Mouse (Mus musculus) small intestine, adult 2 months (tissue): ENCODE data around the gene Grb14. TPM values are rescaled to one million over a fixed set of nuclear protein-coding genes. Genes with fewer than 3 reads are reported as not detected.

Experiments used
- H3K27ac ChIP-seq: fragments of 200-500 bp; 2 replicates; pipeline ENCODE4 v1.5.1; 2012; ENCODE audit warnings: low read depth, low read length, control low read depth, inconsistent platforms; ENCODE audit not compliant: insufficient read depth
- H3K27me3 ChIP-seq: fragments of 200-500 bp; 2 replicates; pipeline ENCODE4 v1.6.1; 2012; ENCODE audit warnings: mild to moderate bottlenecking, moderate library complexity, low read length, inconsistent platforms; ENCODE audit not compliant: control insufficient read depth, insufficient read depth
- H3K36me3 ChIP-seq: fragments of 200-500 bp; 2 replicates; pipeline ENCODE4 v1.6.1; 2012; ENCODE audit warnings: mild to moderate bottlenecking, low read length, control low read depth, inconsistent platforms; ENCODE audit not compliant: control insufficient read depth, insufficient read depth
- H3K4me1 ChIP-seq: fragments of 200-500 bp; 2 replicates; pipeline ENCODE4 v1.6.1; 2012; ENCODE audit warnings: low read length, inconsistent platforms, mixed read lengths; ENCODE audit not compliant: control insufficient read depth, insufficient read depth, insufficient read length
- H3K4me3 ChIP-seq: fragments of 200-500 bp; 2 replicates; pipeline ENCODE4 v1.5.1; 2012; ENCODE audit warnings: low read depth, mild to moderate bottlenecking, control low read depth, inconsistent platforms, low read length, moderate library complexity
- CTCF ChIP-seq: fragments of 200-500 bp; IDR thresholded peaks from 2 replicates; pipeline ENCODE4 v1.5.1; 2012; ENCODE audit warnings: low read depth, mild to moderate bottlenecking, control low read depth, inconsistent platforms, low read length, moderate library complexity, mixed read lengths; ENCODE audit not compliant: insufficient replicate concordance, insufficient read length; ENCODE audit errors: extremely low read depth
- POLR2A ChIP-seq: fragments of 200-500 bp; IDR thresholded peaks from 2 replicates; pipeline ENCODE4 v1.6.1; 2012; ENCODE audit warnings: low read depth, mild to moderate bottlenecking, control low read depth, inconsistent platforms, low read length, moderate library complexity
- WGBS: fragments of 180-500 bp; shearing (Covaris S2); methylation state at CpG from one replicate; pipeline ENCODE4 v1.1.7; 2018; 5-methylcytosine and 5-hydroxymethylcytosine counted together
- polyA plus RNA-seq: library from polyadenylated mRNA; depleted of rRNA; stranded (reverse); fragments of >200 nt; gene quantifications from 2 replicates; pipeline ENCODE4 v1.2.3, GENCODE M21; 2012

Grb14 gene
- polyA plus RNA-seq, 1 experiment = 0.99 TPM

- H3K36me3 ChIP-seq = no peaks in the 10 kb centered on the region
- no peak overlapping the region for H3K27ac ChIP-seq
- 67% methylated on average over 10 of the region's 10 CpGs for WGBS
- H3K4me3 ChIP-seq = no peak overlapping the region
- TF ChIP-seq POLR2A (no peak), CTCF (no peak)
- no peaks in the 10 kb centered on the region for H3K4me1 ChIP-seq
- H3K27me3 ChIP-seq = no peaks in the 10 kb centered on the region
Observed at GRCm38 (mm10) chr2:64973819-64974441, 50.9 kb downstream of the Grb14 start.

GRCm38 (mm10) chr2:64973125-64973524 lies 51.7 kb downstream of the Grb14 start:
- WGBS = 70% methylated on average over 1 of the region's 1 CpGs

GRCm38 (mm10) chr2:64971828-64972227 lies 53.0 kb downstream of the Grb14 start:
- no peaks in the 10 kb centered on the region for H3K36me3 ChIP-seq
- WGBS = 44% methylated on average over 5 of the region's 5 CpGs
- H3K4me3 ChIP-seq = no peak overlapping the region
- H3K27ac ChIP-seq = 0 out of 2 replicates have a peak overlapping the region, but pooled peaks have one; percentile 35
- H3K27me3 ChIP-seq = no peaks in the 10 kb centered on the region
- TF ChIP-seq POLR2A (no peak), CTCF (no peak)
- H3K4me1 ChIP-seq = no peaks in the 10 kb centered on the region

More at GRCm38 (mm10) chr2:64973125-64973524, 51.7 kb downstream of the Grb14 start:
- no peak overlapping the region for H3K27ac ChIP-seq
- no peaks in the 10 kb centered on the region for H3K36me3 ChIP-seq
- H3K4me1 ChIP-seq = no peaks in the 10 kb centered on the region
- TF ChIP-seq CTCF (no peak), POLR2A (no peak)
- no peaks in the 10 kb centered on the region for H3K27me3 ChIP-seq
- no peak overlapping the region for H3K4me3 ChIP-seq

- TF ChIP-seq CTCF = no peak
- no peak for TF ChIP-seq POLR2A
- no peaks in the 10 kb centered on the region for H3K4me1 ChIP-seq
- WGBS = 88% methylated on average over 8 of the region's 8 CpGs
- H3K27me3 ChIP-seq = no peaks in the 10 kb centered on the region
- H3K36me3 ChIP-seq = no peaks in the 10 kb centered on the region
- no peak overlapping the region for H3K27ac ChIP-seq
- H3K4me3 ChIP-seq = no peak overlapping the region
Observed at GRCm38 (mm10) chr2:64970992-64971391, 53.8 kb downstream of the Grb14 start.

GRCm38 (mm10) chr2:64966893-64967444 lies 57.8 kb downstream of the Grb14 start:
- 89% methylated on average over 6 of the region's 6 CpGs for WGBS

GRCm38 (mm10) chr2:64966323-64966722 lies 58.5 kb downstream of the Grb14 start:
- H3K36me3 ChIP-seq = no peaks in the 10 kb centered on the region
- H3K4me3 ChIP-seq = no peak overlapping the region
- no peak for TF ChIP-seq CTCF
- no peak for TF ChIP-seq POLR2A
- H3K27me3 ChIP-seq = no peaks in the 10 kb centered on the region
- H3K4me1 ChIP-seq = no peaks in the 10 kb centered on the region
- H3K27ac ChIP-seq = no peak overlapping the region
- 80% methylated on average over 6 of the region's 6 CpGs for WGBS

More at GRCm38 (mm10) chr2:64966893-64967444, 57.8 kb downstream of the Grb14 start:
- Histone ChIP-seq H3K4me1 (no peaks in the 10 kb centered on the region), H3K27me3 (no peaks in the 10 kb centered on the region), H3K27ac (no peak overlapping the region), H3K36me3 (no peaks in the 10 kb centered on the region), H3K4me3 (no peak overlapping the region)
- TF ChIP-seq POLR2A = no peak
- no peak for TF ChIP-seq CTCF

GRCm38 (mm10) chr2:64965227-64965864 lies 59.4 kb downstream of the Grb14 start:
- H3K4me3 ChIP-seq = no peak overlapping the region
- H3K27me3 ChIP-seq = no peaks in the 10 kb centered on the region
- WGBS = 23% methylated on average over 5 of the region's 5 CpGs
- no peak for TF ChIP-seq POLR2A
- no peak for TF ChIP-seq CTCF
- no peaks in the 10 kb centered on the region for H3K4me1 ChIP-seq
- H3K27ac ChIP-seq = no peak overlapping the region
- H3K36me3 ChIP-seq = no peaks in the 10 kb centered on the region
